Mouse (Mus musculus) small intestine, adult 2 months (tissue): ENCODE results near the gene Ercc1.

Experiments used
- CTCF ChIP-seq: fragments of 200-500 bp; IDR thresholded peaks from 2 replicates; pipeline ENCODE4 v1.5.1; 2012; ENCODE audit warnings: low read depth, mild to moderate bottlenecking, control low read depth, inconsistent platforms, low read length, moderate library complexity, mixed read lengths; ENCODE audit not compliant: insufficient replicate concordance, insufficient read length; ENCODE audit errors: extremely low read depth
- POLR2A ChIP-seq: fragments of 200-500 bp; IDR thresholded peaks from 2 replicates; pipeline ENCODE4 v1.6.1; 2012; ENCODE audit warnings: low read depth, mild to moderate bottlenecking, control low read depth, inconsistent platforms, low read length, moderate library complexity

GRCm38 (mm10) chr7:19359299-19359891 lies 14.8 kb downstream of the Ercc1 start, which contains the start of the genes Cd3eap and Ppp1r13l:
- no peak for TF ChIP-seq POLR2A
- no peak for TF ChIP-seq CTCF
